In the genomic region with DNA sequence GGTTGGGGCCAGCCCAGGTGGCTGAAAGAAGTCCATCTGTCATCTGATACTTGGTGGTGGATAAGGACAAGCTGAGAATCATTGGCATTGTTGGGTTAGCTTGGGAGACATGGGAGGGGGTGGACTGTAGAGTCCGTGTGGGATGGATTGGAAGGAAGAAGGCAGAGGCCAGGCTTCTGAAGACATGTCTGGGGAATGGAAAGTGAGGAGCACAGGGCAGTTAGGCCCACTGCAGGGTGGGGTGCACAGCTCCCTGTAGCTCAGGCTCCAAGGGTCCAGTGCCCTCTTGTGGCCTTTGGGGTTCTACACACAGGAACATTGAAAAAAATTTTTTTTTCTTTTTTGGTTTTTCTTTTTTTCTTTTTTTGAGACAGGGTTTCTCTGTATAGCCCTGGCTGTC, we compare ENCODE assay signal across 7 mouse cellular contexts. TPM values are rescaled to one million over a fixed set of nuclear protein-coding genes. Genes with fewer than 3 reads are reported as not detected.
DNase-seq lines count a peak whose midpoint lies in the region; ATAC-seq and TF ChIP-seq lines count a peak whose summit lies in the region.

No protein-coding gene starts in this region.

- H3K27ac ChIP-seq in embryonic fibroblast, embryonic 13.5 days (ENCODE audit: insufficient read depth, low read length) = no peak overlapping the region
- H3K27ac ChIP-seq in kidney, embryonic 15.5 days = no peak overlapping the region

- no peaks in the 10 kb centered on the region for H3K4me1 ChIP-seq in embryonic fibroblast, embryonic 13.5 days (ENCODE audit: control insufficient read depth, insufficient read depth, low read length)
- peaks cover 12% of the 10 kb centered on the region for H3K4me1 ChIP-seq in kidney, embryonic 15.5 days

- H3K27me3 ChIP-seq in kidney, embryonic 15.5 days = no peaks in the 10 kb centered on the region
- H3K27me3 ChIP-seq in splenic B cell, adult 2 months (ENCODE audit: control insufficient read depth, insufficient read depth, low read length, poor library complexity, severe bottlenecking) = no peaks in the 10 kb centered on the region

- WGBS in kidney, embryonic 15.5 days = 17% methylated on average over 1 of the region's 1 CpGs

- TF ChIP-seq POLR2A in embryonic fibroblast, embryonic 13.5 days (IDR thresholded peaks at IDR 0.05; ENCODE audit: low read depth, low read length) = no peak

- peak; percentile 44; the same call in 1 of the 2 replicates for ATAC-seq in kidney, embryonic 15.5 days (replicated peaks; ENCODE audit: low FRiP score)

- TF ChIP-seq CTCF in embryonic fibroblast, embryonic 13.5 days (IDR thresholded peaks at IDR 0.05; ENCODE audit: borderline replicate concordance, insufficient read depth, low read length) = peak; percentile 76

- H3K9me3 ChIP-seq in kidney, embryonic 15.5 days (replicated peaks) = no peaks in the 10 kb centered on the region

- no peak overlapping the region for H3K4me2 ChIP-seq in kidney, embryonic 15.5 days

- DNase-seq in urinary bladder, postnatal 14 days (ENCODE audit: low spot score) = peak; percentile 62
- DNase-seq in urinary bladder, adult 18-20 months (ENCODE audit: low spot score in 2 of 2) = no peak
- DNase-seq in adrenal gland, postnatal 36 days = peak; percentile 49 to 75
- peak; percentile 40 for DNase-seq in lung, postnatal 25 days (ENCODE audit: low spot score)
- DNase-seq in splenic B cell, adult 2 months (ENCODE audit: low read depth, low spot score) = peak; percentile 80

- no peak overlapping the region for H3K9ac ChIP-seq in kidney, embryonic 15.5 days

- H3K36me3 ChIP-seq in kidney, embryonic 15.5 days = peaks cover 46% of the 10 kb centered on the region
- peaks cover 13% of the 10 kb centered on the region for H3K36me3 ChIP-seq in splenic B cell, adult 2 months (ENCODE audit: control insufficient read depth, insufficient read depth, low read length, poor library complexity, severe bottlenecking)

- no peak overlapping the region for H3K4me3 ChIP-seq in embryonic fibroblast, embryonic 13.5 days (ENCODE audit: insufficient read depth, low read length)
- H3K4me3 ChIP-seq in kidney, embryonic 15.5 days (replicated peaks) = no peak overlapping the region

RNA-seq across cellular contexts. Expression of gene Ppp1cc, which starts 18.3 kb away (rescaled TPM):
- 100 to 1,000 TPM; 165 to 169 TPM for total RNA-seq in adrenal gland, postnatal 36 days (2021)
- polyA plus RNA-seq in embryonic fibroblast, embryonic 13.5 days (2011; ENCODE audit: insufficient read length, low read depth, missing spikeins) = 231 and 241 TPM in 2 replicates
- 257 and 264 TPM in 2 replicates for polyA plus RNA-seq in kidney, embryonic 15.5 days (2015; fragmentation: Nextera tagmentation; extraction: Ambion mirVana)

RNA-seq across cellular contexts. Expression of gene Hvcn1, which starts 30.2 kb away (rescaled TPM):
- total RNA-seq in adrenal gland, postnatal 36 days (2021) = 1 to 10 TPM; 1.7 to 3.3 TPM
- polyA plus RNA-seq in embryonic fibroblast, embryonic 13.5 days (2011; ENCODE audit: insufficient read length, low read depth, missing spikeins) = 1.2 and 3.1 TPM in 2 replicates
- 12.2 and 14.3 TPM in 2 replicates for polyA plus RNA-seq in kidney, embryonic 15.5 days (2015; fragmentation: Nextera tagmentation; extraction: Ambion mirVana)

RNA-seq across cellular contexts. Expression of gene Ccdc63, which starts 35.8 kb away (rescaled TPM):
- not detected for total RNA-seq in adrenal gland, postnatal 36 days (2021)
- not detected in 2 replicates for polyA plus RNA-seq in embryonic fibroblast, embryonic 13.5 days (2011; ENCODE audit: insufficient read length, low read depth, missing spikeins)
- 0.19 TPM in 1 of 2 replicates, not detected in the other for polyA plus RNA-seq in kidney, embryonic 15.5 days (2015; fragmentation: Nextera tagmentation; extraction: Ambion mirVana)

Comparison
In these comparisons a context has a peak if more than half of its experiments do, and no peak if none do; other contexts are left out.
1. DNase-seq: peak in urinary bladder, postnatal 14 days (single experiment), adrenal gland, postnatal 36 days (2 of 2), lung, postnatal 25 days (single experiment) and splenic B cell, adult 2 months (single experiment); none in urinary bladder, adult 18-20 months (0 of 2).